Mouse (Mus musculus) stomach, postnatal 0 days (tissue): ENCODE measurements at regions not wholly inside any gene's neighbourhood (a gene's known extent, or its start where the extent isn't known, plus 50 kb on each side); places are given as distances from the start of the nearest gene placed in this dataset.

Experiments used
- CTCF ChIP-seq: IDR thresholded peaks from 2 replicates; pipeline ENCODE4 v1.5.1; 2016; ENCODE audit warnings: antibody characterized with exemption, low read depth, mild to moderate bottlenecking, moderate library complexity
- EP300 ChIP-seq: optimal IDR thresholded peaks from 2 replicates; pipeline ENCODE3; 2016; ENCODE audit warnings: antibody characterized with exemption

- TF ChIP-seq CTCF: no peak
- no peak for TF ChIP-seq EP300
These were observed 1142.8 kb upstream of the Cited2 start for GRCm38 (mm10) chr10:16580200-16580599.
